Mouse (Mus musculus) thymus, adult 2 months (tissue): ENCODE data around the gene Cbx8. TPM values are rescaled to one million over a fixed set of nuclear protein-coding genes. Genes with fewer than 3 reads are reported as not detected.

Source experiments
- DNase-seq: peaks from one replicate; pipeline ENCODE4 v3.0.0; 2021
- H3K27ac ChIP-seq: fragments of 200-500 bp; 2 replicates; pipeline ENCODE4 v1.5.1; 2012; ENCODE audit warnings: low read length, control low read depth; ENCODE audit not compliant: control insufficient read depth, insufficient read depth
- H3K27me3 ChIP-seq: fragments of 200-500 bp; 2 replicates; pipeline ENCODE4 v1.6.1; 2012; ENCODE audit warnings: mild to moderate bottlenecking, low read length, moderate library complexity, mixed read lengths; ENCODE audit not compliant: control insufficient read depth, insufficient read depth
- H3K36me3 ChIP-seq: fragments of 200-500 bp; 2 replicates; pipeline ENCODE4 v1.6.1; 2012; ENCODE audit warnings: mild to moderate bottlenecking, low read length, moderate library complexity; ENCODE audit not compliant: control insufficient read depth, insufficient read depth
- H3K4me1 ChIP-seq: fragments of 200-500 bp; replicated peaks from 2 replicates; pipeline ENCODE4 v1.6.1; 2012; ENCODE audit warnings: low read length; ENCODE audit not compliant: control insufficient read depth, insufficient read depth
- H3K4me3 ChIP-seq: fragments of 200-500 bp; 2 replicates; pipeline ENCODE4 v1.5.1; 2012; ENCODE audit warnings: mild to moderate bottlenecking, low read length, control low read depth, moderate library complexity; ENCODE audit not compliant: control insufficient read depth, insufficient read depth
- CTCF ChIP-seq: fragments of 200-500 bp; IDR thresholded peaks from 2 replicates; pipeline ENCODE4 v1.5.1; 2012; ENCODE audit warnings: mild to moderate bottlenecking, control low read depth, low read length, moderate library complexity, borderline replicate concordance; ENCODE audit not compliant: control insufficient read depth, poor library complexity, insufficient read depth; ENCODE audit errors: extremely low read depth
- POLR2A ChIP-seq: fragments of 200-500 bp; IDR thresholded peaks from 2 replicates; pipeline ENCODE4 v1.6.1; 2012; ENCODE audit warnings: mild to moderate bottlenecking, low read length, control low read depth, moderate library complexity; ENCODE audit not compliant: control insufficient read depth, poor library complexity, insufficient read depth; ENCODE audit errors: extremely low read depth
- WGBS: fragments of 180-500 bp; shearing (Covaris S2); methylation state at CpG from one replicate; pipeline ENCODE4 v1.1.7; 2018; 5-methylcytosine and 5-hydroxymethylcytosine counted together
- polyA plus RNA-seq: library from polyadenylated mRNA; depleted of rRNA; stranded (reverse); fragments of >200 nt; gene quantifications from 2 replicates; pipeline ENCODE4 v1.2.3, GENCODE M21; 2012

The Cbx8 gene
- polyA plus RNA-seq, 1 experiment, result 8.2 TPM

- H3K27me3 ChIP-seq, result no peaks in the 10 kb centered on the region
- H3K4me1 ChIP-seq, result peaks cover 30% of the 10 kb centered on the region
- TF ChIP-seq CTCF (no peak), POLR2A (no peak)
- peaks cover 8% of the 10 kb centered on the region for H3K36me3 ChIP-seq
- no peak overlapping the region for H3K27ac ChIP-seq
- WGBS, result 7% methylated on average over 5 of the region's 5 CpGs
- no peak for DNase-seq
- H3K4me3 ChIP-seq, result no peak overlapping the region
Measured at GRCm38 (mm10) chr11:119075805-119076204, 35.0 kb upstream of the Cbx8 start.

- no peak for DNase-seq
- Histone ChIP-seq H3K4me3 (no peak overlapping the region), H3K36me3 (no peaks in the 10 kb centered on the region), H3K27me3 (no peaks in the 10 kb centered on the region), H3K27ac (no peak overlapping the region), H3K4me1 (peaks cover 18% of the 10 kb centered on the region)
- no peak for TF ChIP-seq POLR2A
- TF ChIP-seq CTCF, result no peak
- 85% methylated on average over 6 of the region's 6 CpGs for WGBS
Measured at GRCm38 (mm10) chr11:119073876-119074433, 33.2 kb upstream of the Cbx8 start.

- Histone ChIP-seq H3K36me3 (no peaks in the 10 kb centered on the region), H3K27ac (no peak overlapping the region), H3K27me3 (no peaks in the 10 kb centered on the region), H3K4me1 (peaks cover 18% of the 10 kb centered on the region), H3K4me3 (no peak overlapping the region)
- no peak for DNase-seq
- TF ChIP-seq POLR2A (no peak), CTCF (no peak)
- WGBS, result 95% methylated on average over 6 of the region's 6 CpGs
Measured at GRCm38 (mm10) chr11:119072986-119073385, 32.2 kb upstream of the Cbx8 start.

- Histone ChIP-seq H3K27ac (no peak overlapping the region), H3K4me3 (no peak overlapping the region), H3K27me3 (no peaks in the 10 kb centered on the region), H3K4me1 (peaks cover 18% of the 10 kb centered on the region), H3K36me3 (no peaks in the 10 kb centered on the region)
- WGBS, result 81% methylated on average over 7 of the region's 7 CpGs
- no peak for DNase-seq
- TF ChIP-seq POLR2A (no peak), CTCF (no peak)
Measured at GRCm38 (mm10) chr11:119072239-119072638, 31.5 kb upstream of the Cbx8 start.

- H3K4me3 ChIP-seq, result no peak overlapping the region
- DNase-seq, result no peak
- 97% methylated on average over 8 of the region's 8 CpGs for WGBS
- no peaks in the 10 kb centered on the region for H3K4me1 ChIP-seq
- H3K27me3 ChIP-seq, result no peaks in the 10 kb centered on the region
- no peaks in the 10 kb centered on the region for H3K36me3 ChIP-seq
- TF ChIP-seq POLR2A, result no peak
- TF ChIP-seq CTCF, result no peak
- H3K27ac ChIP-seq, result no peak overlapping the region
Measured at GRCm38 (mm10) chr11:119066841-119067240, 26.1 kb upstream of the Cbx8 start.

GRCm38 (mm10) chr11:119059256-119059655 is 18.5 kb upstream of the Cbx8 start:
- 42% methylated on average over 3 of the region's 3 CpGs for WGBS
- DNase-seq, result no peak
- Histone ChIP-seq H3K4me1 (peaks cover 38% of the 10 kb centered on the region), H3K4me3 (no peak overlapping the region), H3K27me3 (peaks cover 39% of the 10 kb centered on the region), H3K36me3 (no peaks in the 10 kb centered on the region), H3K27ac (no peak overlapping the region)
- TF ChIP-seq CTCF (no peak), POLR2A (no peak)

GRCm38 (mm10) chr11:119058041-119058995 is 17.5 kb upstream of the Cbx8 start:
- TF ChIP-seq POLR2A (no peak), CTCF (no peak)
- Histone ChIP-seq H3K27ac (no peak overlapping the region), H3K27me3 (peaks cover 44% of the 10 kb centered on the region), H3K36me3 (no peaks in the 10 kb centered on the region), H3K4me1 (peaks cover 44% of the 10 kb centered on the region), H3K4me3 (no peak overlapping the region)
- 7% methylated on average over 58 of the region's 58 CpGs for WGBS
- DNase-seq, result no peak
